Mouse (Mus musculus) liver, embryonic 11.5 days (tissue): ENCODE data around the gene Nudc. TPM values are rescaled to one million over a fixed set of nuclear protein-coding genes. Genes with fewer than 3 reads are reported as not detected.

Source experiments
- ATAC-seq: fragments of 200-750 bp; cut with Nextera tagmentation; replicated peaks from 2 replicates; pipeline ENCODE4 v1.8.0; 2017; ENCODE audit warnings: moderate number of reproducible peaks, mild to moderate bottlenecking, moderate TSS enrichment, moderate library complexity; ENCODE audit not compliant: low FRiP score
- DNase-seq: peaks from one replicate; pipeline ENCODE4 v3.0.0-alpha.2; 2017; ENCODE audit warnings: low spot score
- H3K27ac ChIP-seq: fragments of 300-500 bp; sonication (generic); 2 replicates; pipeline ENCODE4 v1.5.1; 2014; ENCODE audit warnings: mild to moderate bottlenecking, low read depth, low read length, control low read depth
- H3K27me3 ChIP-seq: fragments of 300-500 bp; sonication (generic); replicated peaks from 2 replicates; pipeline ENCODE4 v1.6.1; 2014; ENCODE audit warnings: low read length, mixed read lengths; ENCODE audit not compliant: control insufficient read depth, insufficient read depth
- H3K36me3 ChIP-seq: fragments of 300-500 bp; sonication (generic); 2 replicates; pipeline ENCODE4 v1.6.1; 2014; ENCODE audit warnings: mild to moderate bottlenecking, low read length, moderate library complexity, mixed read lengths; ENCODE audit not compliant: control insufficient read depth, insufficient read depth
- H3K4me1 ChIP-seq: fragments of 300-500 bp; sonication (generic); replicated peaks from 2 replicates; pipeline ENCODE4 v1.6.1; 2014; ENCODE audit warnings: low read length, mixed read lengths; ENCODE audit not compliant: control insufficient read depth, insufficient read depth
- H3K4me2 ChIP-seq: fragments of 300-500 bp; sonication (generic); 2 replicates; pipeline ENCODE4 v1.6.1; 2014; ENCODE audit warnings: mild to moderate bottlenecking, control low read depth, moderate library complexity
- H3K4me3 ChIP-seq: fragments of 300-500 bp; sonication (generic); 2 replicates; pipeline ENCODE4 v1.5.1; 2014; ENCODE audit warnings: low read depth, low read length, control low read depth
- H3K9ac ChIP-seq: fragments of 300-500 bp; sonication (generic); 2 replicates; pipeline ENCODE4 v1.6.1; 2014; ENCODE audit warnings: low read depth, low read length, control low read depth
- H3K9me3 ChIP-seq: fragments of 300-500 bp; sonication (generic); 2 replicates; pipeline ENCODE4 v1.6.1; 2016; ENCODE audit warnings: low read length, inconsistent platforms, mixed read lengths; ENCODE audit not compliant: control insufficient read depth
- WGBS: fragments of 180-500 bp; shearing (Covaris S2); extraction: QIAGEN DNeasy Blood & Tissue Kit; methylation state at CpG from one replicate; pipeline ENCODE4 v1.1.7; 2014; 5-methylcytosine and 5-hydroxymethylcytosine counted together
- polyA plus RNA-seq: library from polyadenylated mRNA; unstranded; fragments of >200 nt; fragmentation: Nextera tagmentation; extraction: Ambion mirVana; gene quantifications from 2 replicates; pipeline ENCODE4 v1.2.1, GENCODE M21; 2014

Nudc gene
- polyA plus RNA-seq, 1 experiment from 2014 or later: 377 TPM

DNA sequence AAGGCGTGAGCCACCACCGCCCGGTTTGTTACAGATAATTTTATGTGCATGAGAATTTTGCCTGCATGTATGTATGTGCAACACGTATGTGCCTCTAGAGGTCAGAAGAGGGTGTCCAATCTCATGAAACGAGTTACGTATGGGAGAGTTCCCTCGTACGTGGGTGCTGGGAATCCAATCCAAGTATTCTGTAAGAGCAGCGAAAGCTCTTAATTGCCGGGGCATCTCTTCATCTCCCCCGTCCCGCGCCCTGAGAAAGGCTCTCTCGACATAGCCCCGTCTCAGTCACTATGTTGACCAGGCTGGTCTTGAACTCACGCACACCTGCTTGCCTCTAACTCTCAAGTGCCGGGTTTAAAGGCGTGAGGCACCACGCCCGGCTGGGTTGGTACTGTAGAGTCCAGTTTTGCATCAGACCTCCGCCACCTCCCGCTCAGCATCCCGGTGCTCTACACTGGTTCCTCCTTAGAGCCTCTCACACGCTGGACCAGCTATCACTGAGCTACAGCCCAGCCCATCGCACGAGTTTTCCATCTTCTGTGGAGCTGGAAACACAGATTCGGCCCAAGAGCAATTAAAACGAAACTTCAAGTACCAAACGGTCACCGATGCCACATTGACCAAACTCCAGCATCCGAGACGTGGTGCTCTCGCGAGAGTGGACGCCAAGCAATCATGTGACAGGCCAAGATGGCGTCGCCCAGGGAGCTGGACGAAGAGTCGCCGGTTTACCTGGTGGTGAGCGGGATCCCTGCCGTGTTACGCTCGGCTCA lies 28.5 kb upstream of the Nudc start, which contains the start of gene Gpatch3:
Gene Gpatch3 (plus strand): TSS at position 676 of the 773 bp plus-strand sequence.
- peak; percentile 84 for ATAC-seq
- Histone ChIP-seq H3K27ac (peak within 1 kb of the TSS; percentile 63; the same call in 1 of the 2 replicates), H3K9me3 (no peaks in the 10 kb centered on the region), H3K4me3 (peak within 1 kb of the TSS; percentile 85), H3K36me3 (peaks cover 8% of the 10 kb centered on the region), H3K9ac (peak within 1 kb of the TSS; percentile 81), H3K4me1 (peaks cover 2% of the 10 kb centered on the region; the same call in 1 of the 2 replicates), H3K4me2 (peak within 1 kb of the TSS; percentile 76), H3K27me3 (no peaks in the 10 kb centered on the region)
- DNase-seq: peak; percentile 87
- 5% methylated on average over 44 of the region's 44 CpGs for WGBS

DNA sequence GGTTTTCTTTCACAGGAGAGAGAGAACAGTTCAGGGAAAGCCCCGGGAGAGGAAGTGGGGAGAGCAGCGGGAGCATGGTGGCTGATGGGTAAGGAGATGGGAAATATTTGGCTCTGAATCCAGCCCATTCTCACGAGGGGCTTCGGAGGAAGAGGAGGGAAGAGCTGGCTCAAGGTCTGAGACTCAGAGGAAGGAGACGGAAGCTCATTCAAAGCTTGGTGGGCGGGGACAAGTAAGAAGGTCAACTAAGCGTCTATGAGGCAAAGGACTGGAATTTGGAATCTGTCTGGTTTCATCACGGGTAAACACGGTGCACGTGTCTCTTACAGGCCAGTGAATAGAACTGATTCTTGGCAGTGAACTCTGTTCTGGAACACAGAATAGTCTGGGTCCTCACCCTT lies 24.3 kb upstream of the Nudc start:
- ATAC-seq (no peak), DNase-seq (no peak)
- WGBS: 46% methylated on average over 10 of the region's 10 CpGs

DNA sequence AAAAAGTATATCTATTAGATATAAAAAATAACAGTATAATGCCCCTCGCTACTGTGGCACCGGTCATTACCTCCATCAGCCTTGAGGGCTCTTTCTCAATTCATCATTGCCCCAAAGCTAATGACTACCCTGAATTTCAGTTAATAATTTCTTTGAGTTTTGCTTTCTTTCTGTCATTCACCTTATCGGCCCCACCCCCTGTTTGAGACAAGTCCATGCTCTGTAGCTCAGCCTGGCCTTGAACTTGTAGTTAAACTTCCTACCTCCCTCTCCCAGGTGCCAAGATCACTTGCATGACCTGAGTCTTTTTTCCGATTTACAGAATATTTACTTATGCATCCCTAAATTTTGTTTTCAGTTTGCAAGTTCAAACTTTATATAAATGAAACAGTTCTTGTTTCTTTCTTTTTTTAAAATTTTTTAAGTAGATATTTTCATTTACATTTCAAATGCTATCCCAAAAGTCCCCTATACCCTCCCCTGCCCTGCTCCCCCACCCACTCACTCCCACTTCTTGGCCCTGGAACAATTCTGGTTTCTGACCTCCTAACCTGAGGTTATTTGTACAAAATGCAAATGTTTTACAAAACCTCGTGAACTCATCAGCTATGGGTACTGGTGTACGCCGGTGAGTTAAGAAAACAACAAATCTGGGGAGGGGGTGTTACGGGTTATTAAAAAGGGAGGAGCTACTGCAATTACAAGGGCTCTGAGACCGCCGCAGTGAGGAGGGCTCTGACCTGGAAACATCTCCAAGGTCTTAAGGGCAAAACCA lies 23.7 kb upstream of the Nudc start:
- no peak overlapping the region; the same call in 1 of the 2 replicates for H3K4me2 ChIP-seq
- no peak overlapping the region for H3K27ac ChIP-seq
- WGBS: 79% methylated on average over 10 of the region's 10 CpGs
- no peak overlapping the region for H3K4me3 ChIP-seq
- ATAC-seq (no peak), DNase-seq (no peak)
- no peak overlapping the region for H3K9ac ChIP-seq
- no peaks in the 10 kb centered on the region for H3K36me3 ChIP-seq
- H3K4me1 ChIP-seq: no peaks in the 10 kb centered on the region
- no peaks in the 10 kb centered on the region for H3K27me3 ChIP-seq
- H3K9me3 ChIP-seq: peaks cover 1% of the 10 kb centered on the region; the same call in 1 of the 2 replicates

More for the DNA sequence above, 24.3 kb upstream of the Nudc start:
- Histone ChIP-seq H3K27me3 (no peaks in the 10 kb centered on the region), H3K4me3 (no peak overlapping the region), H3K27ac (no peak overlapping the region; the same call in 1 of the 2 replicates), H3K9ac (no peak overlapping the region), H3K4me2 (no peak overlapping the region; the same call in 1 of the 2 replicates), H3K36me3 (no peaks in the 10 kb centered on the region), H3K9me3 (no peaks in the 10 kb centered on the region), H3K4me1 (no peaks in the 10 kb centered on the region)

DNA sequence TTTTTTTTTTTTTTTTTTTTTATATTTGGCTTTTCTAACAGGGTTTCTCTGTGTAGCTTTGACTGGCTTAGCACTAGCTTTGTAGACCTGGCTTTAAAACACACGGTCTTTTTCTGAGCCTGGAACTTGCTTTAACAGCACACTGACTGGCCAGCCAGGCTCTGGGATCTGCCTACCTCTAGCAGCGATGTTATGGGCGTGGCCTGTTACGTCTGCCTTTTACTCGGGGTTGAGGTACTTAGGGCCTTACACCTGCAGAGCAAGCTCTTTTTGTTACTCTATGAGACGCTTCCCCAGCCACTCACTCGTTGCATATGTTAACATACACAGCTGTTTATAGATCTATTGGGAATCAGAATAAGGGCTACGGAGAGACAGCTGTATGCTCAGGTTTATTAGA lies 21.5 kb upstream of the Nudc start:
- no peak overlapping the region for H3K4me2 ChIP-seq

DNA sequence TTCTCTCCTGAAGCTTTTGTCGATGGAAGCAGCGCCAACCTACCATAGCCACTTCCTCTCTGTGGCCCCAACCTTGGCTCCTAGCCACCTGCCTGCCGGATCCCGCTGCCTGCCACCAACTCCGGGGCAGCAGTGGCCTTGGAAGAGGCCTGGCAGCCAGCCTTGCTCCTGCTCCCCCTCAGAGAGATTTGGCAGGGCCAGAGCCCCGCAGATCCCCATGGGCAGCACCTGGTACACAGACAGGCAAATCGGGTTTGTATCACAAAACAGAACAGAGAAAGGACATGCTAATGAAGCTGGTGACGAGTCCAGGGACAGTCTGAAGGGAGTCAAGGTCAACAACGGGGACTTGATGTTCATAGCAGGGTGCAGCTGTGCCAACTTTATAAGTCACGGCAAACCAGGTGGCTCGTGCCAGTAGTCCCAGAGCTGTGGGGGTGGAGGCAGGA lies 17.4 kb upstream of the Nudc start:
- Histone ChIP-seq H3K36me3 (no peaks in the 10 kb centered on the region), H3K4me2 (no peak overlapping the region), H3K4me1 (no peaks in the 10 kb centered on the region), H3K27ac (no peak overlapping the region), H3K27me3 (no peaks in the 10 kb centered on the region), H3K4me3 (no peak overlapping the region), H3K9ac (no peak overlapping the region), H3K9me3 (peaks cover 4% of the 10 kb centered on the region; the same call in 1 of the 2 replicates)
- DNase-seq (no peak), ATAC-seq (no peak)
- WGBS: 74% methylated on average over 11 of the region's 11 CpGs

More for the DNA sequence above, 21.5 kb upstream of the Nudc start:
- Histone ChIP-seq H3K36me3 (no peaks in the 10 kb centered on the region), H3K27ac (no peak overlapping the region), H3K9me3 (peaks cover 4% of the 10 kb centered on the region; the same call in 1 of the 2 replicates), H3K27me3 (no peaks in the 10 kb centered on the region), H3K4me1 (no peaks in the 10 kb centered on the region), H3K4me3 (no peak overlapping the region), H3K9ac (no peak overlapping the region)
- ATAC-seq (no peak), DNase-seq (no peak)
- 31% methylated on average over 8 of the region's 8 CpGs for WGBS

DNA sequence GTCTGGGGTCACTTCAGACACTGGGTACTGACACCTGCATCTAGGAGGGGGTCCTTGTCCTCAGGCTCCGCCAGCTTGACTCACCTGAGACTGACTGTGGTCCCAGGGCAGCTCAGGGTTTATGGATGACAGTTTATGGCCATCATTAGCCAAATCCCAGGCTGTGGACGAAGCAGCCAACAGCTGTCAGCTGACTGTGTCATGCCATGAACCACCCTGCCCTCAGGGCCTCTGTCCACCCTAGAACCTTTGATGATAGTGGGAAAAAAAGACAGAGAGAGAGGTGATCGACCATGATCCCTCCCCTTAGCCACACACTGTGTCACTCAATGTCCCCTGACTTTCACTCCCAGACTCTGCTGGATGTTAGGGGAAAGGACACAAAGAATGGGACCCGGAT lies 15.8 kb upstream of the Nudc start:
- no peak for ATAC-seq
- no peak overlapping the region for H3K9ac ChIP-seq
- no peak for DNase-seq
- 78% methylated on average over 4 of the region's 4 CpGs for WGBS
- H3K36me3 ChIP-seq: no peaks in the 10 kb centered on the region
- no peak overlapping the region for H3K4me2 ChIP-seq
- no peaks in the 10 kb centered on the region for H3K27me3 ChIP-seq
- peaks cover 4% of the 10 kb centered on the region; the same call in 1 of the 2 replicates for H3K9me3 ChIP-seq
- no peaks in the 10 kb centered on the region for H3K4me1 ChIP-seq
- no peak overlapping the region for H3K27ac ChIP-seq
- no peak overlapping the region for H3K4me3 ChIP-seq

DNA sequence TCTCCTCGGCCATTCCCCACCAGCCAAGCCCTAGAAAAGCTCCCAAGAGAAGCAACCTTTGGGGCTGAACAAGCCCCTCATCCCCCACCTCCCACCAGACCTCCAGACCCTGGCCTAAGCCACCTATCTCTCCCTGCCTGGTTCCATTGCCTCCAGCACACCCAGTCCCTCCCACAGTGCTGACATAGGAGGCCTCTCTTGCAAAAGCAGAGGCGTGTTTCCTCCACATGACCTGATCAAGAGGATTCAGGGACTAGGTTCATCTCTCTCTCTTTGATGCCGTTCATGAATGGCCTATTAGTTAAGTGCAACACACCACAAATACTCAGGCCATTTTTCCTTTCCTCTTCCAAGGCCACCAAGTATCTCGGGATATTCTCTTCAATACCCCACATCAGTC lies 14.1 kb upstream of the Nudc start:
- peaks cover 4% of the 10 kb centered on the region; the same call in 1 of the 2 replicates for H3K27me3 ChIP-seq
- no peak overlapping the region for H3K9ac ChIP-seq
- no peaks in the 10 kb centered on the region for H3K36me3 ChIP-seq
- H3K4me1 ChIP-seq: no peaks in the 10 kb centered on the region
- 63% methylated on average over 4 of the region's 4 CpGs for WGBS
- ATAC-seq (no peak), DNase-seq (no peak)
- no peak overlapping the region for H3K4me3 ChIP-seq
- peaks cover 4% of the 10 kb centered on the region; the same call in 1 of the 2 replicates for H3K9me3 ChIP-seq
- H3K4me2 ChIP-seq: no peak overlapping the region
- no peak overlapping the region for H3K27ac ChIP-seq

DNA sequence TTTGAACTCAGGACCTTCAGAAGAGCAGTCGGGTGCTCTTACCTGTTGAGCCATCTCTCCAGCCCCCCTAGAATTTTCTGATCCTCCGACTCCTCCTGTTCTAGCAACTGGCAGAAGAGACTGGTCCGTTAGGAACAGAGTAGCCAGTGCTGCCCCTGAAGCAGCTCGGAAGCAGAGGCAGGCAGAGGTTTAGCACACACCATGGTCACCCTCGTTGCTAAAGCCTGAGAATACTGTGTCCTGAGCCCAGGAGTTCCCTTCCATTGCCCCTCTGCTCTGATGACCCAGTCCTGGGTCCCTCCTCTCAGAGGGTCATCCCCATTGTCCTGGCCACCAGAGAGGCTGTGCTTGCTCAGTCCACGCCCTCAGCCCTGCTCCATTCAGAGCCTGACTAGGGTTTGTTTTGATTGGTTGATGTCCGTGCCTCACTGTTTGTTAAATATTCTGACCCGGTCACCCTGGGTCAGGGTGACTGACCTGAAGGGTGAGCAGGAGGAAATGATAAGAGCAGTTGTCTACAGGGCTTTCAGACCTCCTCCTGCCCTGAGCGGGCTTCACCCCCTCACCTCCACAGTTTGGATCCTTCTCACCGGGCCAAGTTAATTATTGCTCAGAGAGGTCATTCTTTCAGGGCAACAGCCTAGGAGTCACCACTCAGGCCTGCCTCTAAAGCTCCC lies 11.4 kb upstream of the Nudc start:
- Histone ChIP-seq H3K9me3 (no peaks in the 10 kb centered on the region), H3K4me1 (peaks cover 13% of the 10 kb centered on the region), H3K27me3 (peaks cover 4% of the 10 kb centered on the region; the same call in 1 of the 2 replicates), H3K4me3 (no peak overlapping the region), H3K27ac (0 out of 2 replicates have a peak overlapping the region, but pooled peaks have one; percentile 49), H3K4me2 (peak overlapping the region; percentile 35; the same call in 1 of the 2 replicates), H3K9ac (no peak overlapping the region), H3K36me3 (no peaks in the 10 kb centered on the region)
- ATAC-seq: peak; percentile 80
- no peak for DNase-seq
- 42% methylated on average over 10 of the region's 10 CpGs for WGBS
